Mouse (Mus musculus) kidney, embryonic 16.5 days (tissue): ENCODE measurements around the gene Nvl. TPM values are rescaled to one million over a fixed set of nuclear protein-coding genes. Genes with fewer than 3 reads are reported as not detected.

Experiments used
- ATAC-seq: fragments of 200-750 bp; cut with Nextera tagmentation; 2 replicates; pipeline ENCODE4 v1.8.0; 2017; ENCODE audit warnings: moderate TSS enrichment; ENCODE audit not compliant: low FRiP score, low TSS enrichment
- H3K27ac ChIP-seq: fragments of 300-500 bp; sonication (generic); 2 replicates; pipeline ENCODE4 v1.5.1; 2014; ENCODE audit warnings: low read length
- H3K27me3 ChIP-seq: fragments of 300-500 bp; sonication (generic); 2 replicates; pipeline ENCODE4 v1.6.1; 2014; ENCODE audit warnings: low read length, control low read depth, mixed read lengths; ENCODE audit not compliant: insufficient read depth
- H3K36me3 ChIP-seq: fragments of 300-500 bp; sonication (generic); 2 replicates; pipeline ENCODE4 v1.6.1; 2014; ENCODE audit warnings: low read length, control low read depth, mixed read lengths; ENCODE audit not compliant: insufficient read depth
- H3K4me1 ChIP-seq: fragments of 300-500 bp; sonication (generic); 2 replicates; pipeline ENCODE4 v1.6.1; 2014; ENCODE audit warnings: low read length, control low read depth, mixed read lengths; ENCODE audit not compliant: insufficient read depth
- H3K4me2 ChIP-seq: fragments of 300-500 bp; sonication (generic); replicated peaks from 2 replicates; pipeline ENCODE4 v1.6.1; 2014; ENCODE audit warnings: low read depth, low read length
- H3K4me3 ChIP-seq: fragments of 300-500 bp; sonication (generic); 2 replicates; pipeline ENCODE4 v1.5.1; 2014; ENCODE audit warnings: mild to moderate bottlenecking, low read length
- H3K9ac ChIP-seq: fragments of 300-500 bp; sonication (generic); replicated peaks from 2 replicates; pipeline ENCODE4 v1.6.1; 2014; ENCODE audit warnings: low read length
- H3K9me3 ChIP-seq: fragments of 300-500 bp; sonication (generic); 2 replicates; pipeline ENCODE4 v1.6.1; 2016; ENCODE audit warnings: low read length, control low read depth
- WGBS: fragments of 180-500 bp; shearing (Covaris S2); extraction: QIAGEN DNeasy Blood & Tissue Kit; methylation state at CpG from one replicate; pipeline ENCODE4 v1.1.7; 2014; 5-methylcytosine and 5-hydroxymethylcytosine counted together
- polyA plus RNA-seq: library from polyadenylated mRNA; unstranded; fragments of >200 nt; fragmentation: Nextera tagmentation; extraction: Ambion mirVana; gene quantifications from 2 replicates; pipeline ENCODE4 v1.2.1, GENCODE M21; 2015

Nvl gene
- 32.3 and 39.0 TPM in 2 replicates for polyA plus RNA-seq

DNA sequence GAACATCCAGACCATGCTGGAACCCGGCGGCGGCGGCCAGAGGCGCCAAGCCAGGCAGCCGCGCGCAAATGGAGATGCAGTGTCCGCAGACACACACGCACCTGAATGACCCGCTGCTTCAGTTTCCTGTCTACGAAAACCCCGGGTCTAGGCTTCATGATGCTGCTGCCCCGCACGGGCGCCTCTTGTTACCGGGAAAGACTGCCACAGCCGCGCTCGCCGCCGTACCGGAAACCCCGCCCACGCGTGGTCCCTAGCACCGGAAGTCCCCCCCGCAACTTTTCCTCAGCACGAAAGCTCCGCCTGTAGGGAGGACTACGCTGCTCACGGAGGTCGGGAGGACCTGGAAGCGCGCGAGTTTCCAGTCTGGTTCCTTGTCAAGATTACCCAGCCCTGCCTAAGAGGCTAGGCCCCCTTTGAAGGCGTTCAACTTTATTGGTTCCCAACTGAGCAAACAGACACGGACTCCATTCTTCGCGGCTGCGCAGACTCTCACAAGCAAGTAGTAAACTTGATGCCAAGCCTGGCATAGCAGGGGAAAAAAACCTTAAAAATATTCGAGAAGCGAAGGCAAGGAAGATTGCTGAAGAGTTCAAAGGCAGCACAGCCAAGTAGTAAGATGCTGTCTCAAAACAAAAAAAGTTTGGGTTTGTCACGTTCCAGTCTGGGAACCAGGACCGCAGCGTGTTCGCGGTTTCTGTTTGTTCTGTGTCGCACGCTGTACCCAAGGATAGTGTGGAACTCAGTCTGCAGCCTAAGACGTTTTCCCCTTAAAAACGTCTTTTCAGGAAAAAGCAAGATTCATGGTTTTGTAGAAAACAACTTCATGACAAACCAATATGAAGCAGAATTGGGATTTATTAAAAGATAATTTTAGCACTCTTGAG, at the start of gene Nvl, which contains the start of gene Cnih4:
Gene Nvl (minus strand): TSS at position 255 of the 887 bp plus-strand sequence.
Gene Cnih4 (plus strand): TSS at position 744 of the 887 bp plus-strand sequence.
- no peaks in the 10 kb centered on the region for H3K9me3 ChIP-seq
- peak; percentile 100 for ATAC-seq
- H3K27ac ChIP-seq, result peak within 1 kb of the TSS; percentile 96
- H3K9ac ChIP-seq, result peak within 1 kb of the TSS; percentile 75
- peak within 1 kb of the TSS; percentile 75 for H3K4me2 ChIP-seq
- H3K4me3 ChIP-seq, result peak within 1 kb of the TSS; percentile 73
- no peaks in the 10 kb centered on the region for H3K27me3 ChIP-seq
- peaks cover 8% of the 10 kb centered on the region for H3K36me3 ChIP-seq
- WGBS, result under 1% methylated on average over 52 of the region's 52 CpGs
- peaks cover 15% of the 10 kb centered on the region for H3K4me1 ChIP-seq

- no peak overlapping the region for H3K4me3 ChIP-seq
- no peaks in the 10 kb centered on the region for H3K27me3 ChIP-seq
- no peaks in the 10 kb centered on the region for H3K4me1 ChIP-seq
- H3K36me3 ChIP-seq, result peaks cover 64% of the 10 kb centered on the region
- H3K4me2 ChIP-seq, result no peak overlapping the region
- H3K9me3 ChIP-seq, result no peaks in the 10 kb centered on the region
- H3K9ac ChIP-seq, result no peak overlapping the region
- no peak for ATAC-seq
- no peak overlapping the region for H3K27ac ChIP-seq
- 88% methylated on average over 4 of the region's 4 CpGs for WGBS
Observed at GRCm38 (mm10) chr1:181188925-181189324, 44.9 kb upstream of the Nvl start.

GRCm38 (mm10) chr1:181170210-181170609, 26.2 kb upstream of the Nvl start:
- Histone ChIP-seq H3K4me2 (no peak overlapping the region), H3K36me3 (peaks cover 32% of the 10 kb centered on the region), H3K9ac (no peak overlapping the region), H3K9me3 (no peaks in the 10 kb centered on the region), H3K4me1 (no peaks in the 10 kb centered on the region), H3K27ac (no peak overlapping the region), H3K27me3 (no peaks in the 10 kb centered on the region), H3K4me3 (no peak overlapping the region)
- WGBS, result 74% methylated on average over 8 of the region's 8 CpGs
- no peak for ATAC-seq

GRCm38 (mm10) chr1:181168377-181168776, 24.4 kb upstream of the Nvl start:
- H3K4me3 ChIP-seq, result no peak overlapping the region
- H3K36me3 ChIP-seq, result peaks cover 39% of the 10 kb centered on the region
- ATAC-seq, result 0 out of 2 replicates have a peak, but pooled peaks have one; percentile 57
- WGBS, result 72% methylated on average over 3 of the region's 3 CpGs
- no peaks in the 10 kb centered on the region for H3K27me3 ChIP-seq
- H3K27ac ChIP-seq, result no peak overlapping the region
- no peaks in the 10 kb centered on the region for H3K9me3 ChIP-seq
- no peaks in the 10 kb centered on the region for H3K4me1 ChIP-seq
- H3K9ac ChIP-seq, result no peak overlapping the region
- H3K4me2 ChIP-seq, result no peak overlapping the region

- WGBS, result 82% methylated on average over 2 of the region's 2 CpGs
- no peak for ATAC-seq
- H3K36me3 ChIP-seq, result peaks cover 44% of the 10 kb centered on the region
- no peak overlapping the region for H3K4me3 ChIP-seq
- H3K27ac ChIP-seq, result no peak overlapping the region
- H3K4me2 ChIP-seq, result no peak overlapping the region
- no peaks in the 10 kb centered on the region for H3K4me1 ChIP-seq
- H3K9me3 ChIP-seq, result no peaks in the 10 kb centered on the region
- no peaks in the 10 kb centered on the region for H3K27me3 ChIP-seq
- H3K9ac ChIP-seq, result no peak overlapping the region
Observed at GRCm38 (mm10) chr1:181167816-181168215, 23.8 kb upstream of the Nvl start.

DNA sequence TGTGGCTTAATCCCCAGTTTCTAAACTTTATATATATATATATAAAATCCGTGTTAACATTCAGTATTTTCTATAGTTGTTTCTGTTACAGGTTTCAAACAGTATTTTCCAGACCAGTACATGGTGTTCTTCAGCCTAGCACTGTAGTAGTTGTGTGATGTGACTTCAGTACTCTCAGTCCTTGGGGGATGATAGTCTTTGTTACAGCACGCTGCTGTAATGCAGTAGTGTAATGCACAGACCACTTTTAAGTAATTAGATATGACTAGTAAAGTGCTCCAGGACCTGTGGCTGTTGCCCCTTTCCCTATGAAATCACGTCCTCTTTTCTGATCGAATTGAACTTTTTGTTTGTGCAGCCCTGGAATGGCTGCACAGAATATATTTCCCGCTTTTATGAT, 7.5 kb upstream of the Nvl start:
- peaks cover 10% of the 10 kb centered on the region for H3K4me1 ChIP-seq
- H3K9me3 ChIP-seq, result no peaks in the 10 kb centered on the region
- peaks cover 15% of the 10 kb centered on the region for H3K36me3 ChIP-seq
- H3K27ac ChIP-seq, result no peak overlapping the region; the same call in 1 of the 2 replicates
- 0 out of 2 replicates have a peak, but pooled peaks have one; percentile 32 for ATAC-seq
- peak overlapping the region; percentile 68 for H3K4me2 ChIP-seq
- WGBS, result 27% methylated on average over 5 of the region's 5 CpGs
- peak overlapping the region; percentile 77 for H3K9ac ChIP-seq
- no peaks in the 10 kb centered on the region for H3K27me3 ChIP-seq
- H3K4me3 ChIP-seq, result peak overlapping the region; percentile 65

DNA sequence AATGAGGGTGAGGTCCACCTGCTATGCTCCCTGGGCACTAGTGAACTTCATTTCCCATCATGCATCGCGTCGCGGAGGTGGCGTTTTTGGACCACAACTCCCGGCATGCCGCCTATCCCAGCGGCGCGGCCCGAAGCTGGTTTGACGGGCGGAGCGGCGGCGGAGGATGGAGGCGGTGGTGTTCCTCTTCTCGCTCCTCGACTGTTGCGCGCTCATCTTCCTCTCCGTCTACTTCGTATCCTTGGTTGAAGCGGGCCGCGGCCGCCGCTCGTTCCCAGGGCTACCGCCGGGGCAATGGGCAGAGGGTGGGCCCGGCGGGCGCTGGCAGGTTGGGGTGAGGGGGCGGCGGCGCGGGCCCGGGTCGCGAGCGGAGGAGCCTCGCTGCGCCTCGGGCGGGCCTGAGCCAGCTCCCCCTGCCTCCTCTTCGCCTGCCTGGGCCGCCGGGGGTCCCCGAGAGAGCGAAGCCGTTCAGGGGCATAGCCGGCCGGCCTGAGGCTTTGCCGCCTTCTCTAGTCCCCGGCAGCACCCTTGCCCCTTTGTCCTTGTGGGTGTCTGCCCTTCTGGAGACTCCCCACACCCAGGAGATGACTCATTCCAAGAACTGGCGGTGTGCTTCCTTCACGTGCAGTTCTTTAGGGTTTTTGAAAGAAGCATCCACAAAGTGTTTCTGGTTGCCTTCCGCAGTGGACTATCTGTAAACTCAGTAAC, 7.0 kb upstream of the Nvl start:
- Histone ChIP-seq H3K9me3 (no peaks in the 10 kb centered on the region), H3K36me3 (peaks cover 13% of the 10 kb centered on the region), H3K27ac (peak overlapping the region; percentile 64), H3K4me3 (peak overlapping the region; percentile 65), H3K9ac (peak overlapping the region; percentile 77), H3K4me2 (peak overlapping the region; percentile 68), H3K4me1 (peaks cover 10% of the 10 kb centered on the region), H3K27me3 (no peaks in the 10 kb centered on the region)
- peak; percentile 93 for ATAC-seq
- WGBS, result under 1% methylated on average over 45 of the region's 59 CpGs

GRCm38 (mm10) chr1:181150431-181150826, 6.4 kb upstream of the Nvl start:
- ATAC-seq, result peak; percentile 65; the same call in 1 of the 2 replicates
- H3K4me3 ChIP-seq, result peak overlapping the region; percentile 65

DNA sequence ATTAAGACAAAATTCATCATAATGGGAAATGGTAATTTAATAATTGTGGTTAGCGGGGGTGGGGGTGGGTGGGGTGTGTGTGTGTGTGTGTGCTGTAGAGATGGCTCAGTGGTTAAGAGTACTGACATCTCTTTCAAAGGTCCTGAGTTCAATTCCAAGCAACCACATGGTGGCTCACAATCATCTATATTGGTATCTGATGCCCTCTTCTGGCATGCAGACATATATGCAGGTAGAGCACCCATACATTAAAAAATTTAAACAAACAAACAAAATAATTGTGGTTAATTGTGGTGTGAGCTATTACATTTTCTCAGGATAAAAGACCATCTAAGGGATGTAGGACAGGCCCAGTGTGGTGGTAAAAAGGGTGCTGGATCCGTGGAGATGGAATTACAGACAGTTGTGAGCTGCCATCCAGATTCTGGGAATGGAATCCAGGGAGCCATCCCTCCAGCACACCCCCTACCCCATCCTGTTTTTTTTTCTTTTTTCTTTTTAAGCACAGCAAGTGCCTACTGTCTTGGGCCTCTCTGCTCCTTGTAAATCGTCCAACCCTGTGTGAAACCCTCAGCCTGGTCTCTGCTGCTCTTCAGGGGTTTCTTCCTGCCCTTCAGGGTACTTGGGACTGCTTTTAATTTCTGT, 5.5 kb upstream of the Nvl start:
- Histone ChIP-seq H3K27ac (no peak overlapping the region), H3K4me2 (no peak overlapping the region), H3K36me3 (peaks cover 4% of the 10 kb centered on the region; the same call in 1 of the 2 replicates), H3K9ac (no peak overlapping the region), H3K4me3 (no peak overlapping the region), H3K4me1 (peaks cover 19% of the 10 kb centered on the region), H3K27me3 (no peaks in the 10 kb centered on the region), H3K9me3 (no peaks in the 10 kb centered on the region)
- ATAC-seq, result no peak
- WGBS, result 82% methylated on average over 3 of the region's 3 CpGs

More at GRCm38 (mm10) chr1:181150431-181150826, 6.4 kb upstream of the Nvl start:
- WGBS, result 72% methylated on average over 3 of the region's 3 CpGs
- no peak overlapping the region for H3K9ac ChIP-seq
- no peak overlapping the region for H3K27ac ChIP-seq
- peaks cover 8% of the 10 kb centered on the region for H3K36me3 ChIP-seq
- no peak overlapping the region; the same call in 1 of the 2 replicates for H3K4me2 ChIP-seq
- no peaks in the 10 kb centered on the region for H3K27me3 ChIP-seq
- H3K4me1 ChIP-seq, result peaks cover 11% of the 10 kb centered on the region
- no peaks in the 10 kb centered on the region for H3K9me3 ChIP-seq
